Mouse (Mus musculus): ENCODE results near the gene Yjefn3. TPM values are rescaled to one million over a fixed set of nuclear protein-coding genes. Genes with fewer than 3 reads are reported as not detected.

The Yjefn3 gene
- polyA plus RNA-seq (2015; fragmentation: Nextera tagmentation; extraction: Ambion mirVana), result 3.1 and 3.7 TPM in 2 replicates

DNA sequence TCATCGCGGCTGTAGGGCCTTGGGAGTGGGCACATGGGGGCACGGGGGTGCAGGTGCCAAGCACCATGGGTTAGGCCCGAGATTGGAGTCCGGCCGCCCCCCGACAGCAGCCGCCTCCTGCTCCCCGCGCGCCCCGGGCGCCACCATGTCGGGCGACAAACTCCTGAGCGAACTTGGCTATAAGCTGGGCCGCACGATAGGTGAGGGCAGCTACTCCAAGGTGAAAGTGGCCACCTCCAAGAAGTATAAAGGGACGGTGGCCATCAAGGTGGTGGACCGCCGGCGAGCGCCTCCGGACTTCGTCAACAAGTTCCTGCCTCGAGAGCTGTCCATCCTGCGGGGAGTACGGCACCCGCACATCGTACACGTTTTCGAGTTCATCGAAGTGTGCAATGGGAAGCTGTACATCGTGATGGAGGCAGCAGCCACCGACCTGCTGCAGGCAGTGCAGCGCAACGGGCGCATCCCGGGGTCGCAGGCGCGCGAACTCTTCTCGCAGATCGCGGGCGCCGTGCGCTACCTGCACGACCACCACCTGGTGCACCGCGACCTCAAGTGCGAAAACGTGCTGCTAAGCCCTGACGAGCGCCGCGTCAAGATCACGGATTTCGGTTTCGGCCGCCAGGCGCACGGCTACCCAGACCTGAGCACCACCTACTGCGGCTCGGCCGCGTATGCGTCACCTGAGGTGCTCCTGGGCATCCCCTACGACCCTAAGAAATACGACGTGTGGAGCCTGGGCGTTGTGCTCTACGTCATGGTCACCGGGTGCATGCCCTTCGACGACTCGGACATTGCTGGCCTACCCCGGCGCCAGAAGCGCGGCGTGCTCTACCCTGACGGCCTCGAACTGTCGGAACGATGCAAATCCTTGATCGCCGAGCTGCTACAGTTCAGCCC is at the start of gene Yjefn3, which contains the start of the genes Tssk6 and Ndufa13:
Yjefn3 (minus strand) TSS at position 550 of the 900 bp plus-strand sequence.
Tssk6 (plus strand) TSS at position 22 of the 900 bp plus-strand sequence.
Ndufa13 (minus strand) TSS at position 396 of the 900 bp plus-strand sequence.

DNA sequence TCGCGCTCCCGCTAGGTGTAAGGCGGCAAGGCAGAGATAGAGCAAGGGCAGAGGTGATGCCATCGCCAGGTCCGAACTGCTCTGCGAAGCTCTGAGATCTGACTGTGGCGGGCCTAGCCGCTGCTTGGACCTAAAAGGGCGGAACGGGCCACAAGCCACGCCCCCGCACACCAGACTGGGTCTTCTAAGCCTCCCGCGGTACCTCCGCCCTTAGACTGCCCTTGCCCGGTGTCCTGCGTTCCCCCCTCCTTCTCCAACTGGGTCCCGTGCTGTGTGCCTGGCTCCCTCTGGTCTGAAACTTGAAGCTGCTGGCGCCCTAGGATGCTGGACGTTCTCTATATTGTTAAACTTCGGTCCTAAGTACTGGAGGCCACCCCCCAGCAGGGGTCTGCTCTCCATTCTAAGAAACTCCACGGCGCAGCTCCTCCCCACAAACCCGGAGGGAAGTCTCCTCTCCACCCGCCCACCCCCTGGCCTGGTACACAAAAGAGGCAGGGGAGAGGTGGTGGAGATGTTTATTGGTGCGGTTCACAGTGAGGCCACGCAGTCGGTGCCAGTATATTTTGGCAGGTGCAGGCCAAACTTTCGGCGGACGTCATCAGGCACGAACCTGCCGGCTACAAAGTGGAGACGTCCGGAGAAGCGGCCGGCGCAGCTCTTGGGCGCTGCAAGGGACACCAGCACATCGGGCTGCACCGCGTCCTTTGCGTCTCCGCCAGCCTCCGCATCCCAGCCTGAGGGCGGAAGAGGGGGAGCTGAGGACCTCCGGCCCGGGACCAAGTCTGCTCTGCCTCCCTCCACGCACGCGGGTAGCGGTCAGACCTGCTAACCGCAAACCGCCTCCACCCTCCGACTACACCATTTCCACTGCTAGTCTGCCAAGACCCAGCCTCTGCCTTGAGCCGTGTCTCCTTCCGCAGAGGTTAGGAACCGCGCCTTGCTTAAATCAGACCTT is 14.9 kb downstream of the Yjefn3 start, which contains the start of gene Cilp2:
Cilp2 (minus strand) TSS at position 399 of the 955 bp plus-strand sequence.

Other genes with a start within 250 kb of the Yjefn3 start
- 1.2 and 1.9 TPM in 2 replicates for gene Zfp964, start 248.2 kb downstream of the Yjefn3 start, polyA plus RNA-seq (2015; fragmentation: Nextera tagmentation; extraction: Ambion mirVana)
- gene Zfp869, start 192.0 kb downstream of the Yjefn3 start, polyA plus RNA-seq (2015; fragmentation: Nextera tagmentation; extraction: Ambion mirVana), result 16.8 and 19.3 TPM in 2 replicates
- gene Zfp963, start 152.7 kb downstream of the Yjefn3 start, polyA plus RNA-seq (2015; fragmentation: Nextera tagmentation; extraction: Ambion mirVana), result 4.0 and 4.7 TPM in 2 replicates
- 0.95 TPM in 1 of 2 replicates, not detected in the other for gene Gm20422, start 127.8 kb downstream of the Yjefn3 start, polyA plus RNA-seq (2015; fragmentation: Nextera tagmentation; extraction: Ambion mirVana)
- 16.7 and 24.5 TPM in 2 replicates for gene Atp13a1, start 111.5 kb downstream of the Yjefn3 start, polyA plus RNA-seq (2015; fragmentation: Nextera tagmentation; extraction: Ambion mirVana)
- gene Zfp866, start 111.5 kb downstream of the Yjefn3 start, polyA plus RNA-seq (2015; fragmentation: Nextera tagmentation; extraction: Ambion mirVana), result 10.2 and 11.8 TPM in 2 replicates
- gene Gmip, start 94.0 kb downstream of the Yjefn3 start, polyA plus RNA-seq (2015; fragmentation: Nextera tagmentation; extraction: Ambion mirVana), result 9.1 and 9.2 TPM in 2 replicates
- 0.09 and 0.40 TPM in 2 replicates for gene Lpar2, start 80.3 kb downstream of the Yjefn3 start, polyA plus RNA-seq (2015; fragmentation: Nextera tagmentation; extraction: Ambion mirVana)
- gene Pbx4, start 70.2 kb downstream of the Yjefn3 start, polyA plus RNA-seq (2015; fragmentation: Nextera tagmentation; extraction: Ambion mirVana), result 6.5 and 9.4 TPM in 2 replicates
- gene Cilp2, start 15.0 kb downstream of the Yjefn3 start, polyA plus RNA-seq (2015; fragmentation: Nextera tagmentation; extraction: Ambion mirVana), result 0.50 and 0.52 TPM in 2 replicates
- gene Tssk6, start 528 bp downstream of the Yjefn3 start, polyA plus RNA-seq (2015; fragmentation: Nextera tagmentation; extraction: Ambion mirVana), result 2.6 and 2.9 TPM in 2 replicates
- gene Ndufa13, start 154 bp downstream of the Yjefn3 start, polyA plus RNA-seq (2015; fragmentation: Nextera tagmentation; extraction: Ambion mirVana), result 308 and 360 TPM in 2 replicates
- gene Gatad2a, start 93.7 kb upstream of the Yjefn3 start, polyA plus RNA-seq (2015; fragmentation: Nextera tagmentation; extraction: Ambion mirVana), result 25.3 and 39.5 TPM in 2 replicates
- gene Mau2, start 140.0 kb upstream of the Yjefn3 start, polyA plus RNA-seq (2015; fragmentation: Nextera tagmentation; extraction: Ambion mirVana), result 26.7 and 38.9 TPM in 2 replicates
- gene Sugp1, start 140.1 kb upstream of the Yjefn3 start, polyA plus RNA-seq (2015; fragmentation: Nextera tagmentation; extraction: Ambion mirVana), result 18.3 and 30.9 TPM in 2 replicates
- gene Tm6sf2, start 170.2 kb upstream of the Yjefn3 start, polyA plus RNA-seq (2015; fragmentation: Nextera tagmentation; extraction: Ambion mirVana), result 0.86 and 2.7 TPM in 2 replicates
- gene Hapln4, start 180.7 kb upstream of the Yjefn3 start, polyA plus RNA-seq (2015; fragmentation: Nextera tagmentation; extraction: Ambion mirVana), result 0.11 and 0.21 TPM in 2 replicates
- gene Ncan, start 218.2 kb upstream of the Yjefn3 start, polyA plus RNA-seq (2015; fragmentation: Nextera tagmentation; extraction: Ambion mirVana), result 1.6 and 5.1 TPM in 2 replicates
- gene Nr2c2ap, start 228.6 kb upstream of the Yjefn3 start, polyA plus RNA-seq (2015; fragmentation: Nextera tagmentation; extraction: Ambion mirVana), result 35.9 and 39.4 TPM in 2 replicates
- gene Rfxank, start 236.4 kb upstream of the Yjefn3 start, polyA plus RNA-seq (2015; fragmentation: Nextera tagmentation; extraction: Ambion mirVana), result 12.8 and 14.0 TPM in 2 replicates
- 37.7 and 45.9 TPM in 2 replicates for gene Borcs8, start 236.8 kb upstream of the Yjefn3 start, polyA plus RNA-seq (2015; fragmentation: Nextera tagmentation; extraction: Ambion mirVana)
- 0.19 and 0.28 TPM in 2 replicates for gene Mef2b, start 237.0 kb upstream of the Yjefn3 start, polyA plus RNA-seq (2015; fragmentation: Nextera tagmentation; extraction: Ambion mirVana)

Data from adrenal gland, postnatal 0 days (tissue).